Mouse (Mus musculus) midbrain, embryonic 14.5 days (tissue): ENCODE results near the gene Vezt. TPM values are rescaled to one million over a fixed set of nuclear protein-coding genes. Genes with fewer than 3 reads are reported as not detected.

ENCODE experiments used
- ATAC-seq: fragments of 200-750 bp; cut with Nextera tagmentation; 2 replicates; pipeline ENCODE4 v1.8.0; 2017; ENCODE audit warnings: moderate number of reproducible peaks, moderate library complexity; ENCODE audit not compliant: low FRiP score, low TSS enrichment
- DNase-seq: peaks from one replicate; pipeline ENCODE4 v3.0.0-alpha.2; 2015
- H3K27ac ChIP-seq: fragments of 300-500 bp; sonication (generic); replicated peaks from 2 replicates; pipeline ENCODE4 v1.5.1; 2014; ENCODE audit warnings: mild to moderate bottlenecking, low read depth, low read length, moderate library complexity
- H3K27me3 ChIP-seq: fragments of 300-500 bp; sonication (generic); 2 replicates; pipeline ENCODE4 v1.6.1; 2014; ENCODE audit warnings: low read length, control low read depth, mixed read lengths; ENCODE audit not compliant: control insufficient read depth, insufficient read depth
- H3K36me3 ChIP-seq: fragments of 300-500 bp; sonication (generic); 2 replicates; pipeline ENCODE4 v1.6.1; 2014; ENCODE audit warnings: low read length, control low read depth; ENCODE audit not compliant: control insufficient read depth, insufficient read depth
- H3K4me1 ChIP-seq: fragments of 300-500 bp; sonication (generic); 2 replicates; pipeline ENCODE4 v1.6.1; 2014; ENCODE audit warnings: mild to moderate bottlenecking, antibody characterized with exemption, low read length, control low read depth; ENCODE audit not compliant: control insufficient read depth, insufficient read depth
- H3K4me2 ChIP-seq: fragments of 300-500 bp; sonication (generic); 2 replicates; pipeline ENCODE4 v1.6.1; 2014; ENCODE audit warnings: mild to moderate bottlenecking, low read length, moderate library complexity
- H3K4me3 ChIP-seq: fragments of 300-500 bp; sonication (generic); replicated peaks from 2 replicates; pipeline ENCODE4 v1.5.1; 2014; ENCODE audit warnings: low read depth, low read length
- H3K9ac ChIP-seq: fragments of 300-500 bp; sonication (generic); replicated peaks from 2 replicates; pipeline ENCODE4 v1.6.1; 2014; ENCODE audit warnings: mild to moderate bottlenecking, low read length, moderate library complexity
- H3K9me3 ChIP-seq: fragments of 300-500 bp; sonication (generic); 2 replicates; pipeline ENCODE4 v1.6.1; 2016; ENCODE audit warnings: low read length, control low read depth, mixed read lengths; ENCODE audit not compliant: control insufficient read depth
- whole genome bisulfite sequencing: fragments of 180-500 bp; shearing (Covaris S2); extraction: QIAGEN DNeasy Blood & Tissue Kit; methylation state at CpG from one replicate; pipeline ENCODE4 v1.1.7; 2014; 5-methylcytosine and 5-hydroxymethylcytosine counted together
- polyA plus RNA-seq: library from polyadenylated mRNA; unstranded; fragments of >200 nt; fragmentation: Nextera tagmentation; extraction: Ambion mirVana; gene quantifications from 2 replicates; pipeline ENCODE4 v1.2.1, GENCODE M21; 2014

The Vezt gene
- polyA plus RNA-seq, 1 experiment from 2014 or later: 74.8 TPM

- Histone ChIP-seq H3K4me2 (no peak overlapping the region), H3K36me3 (peaks cover 6% of the 10 kb centered on the region; the same call in 1 of the 2 replicates), H3K4me3 (no peak overlapping the region), H3K9me3 (no peaks in the 10 kb centered on the region), H3K9ac (no peak overlapping the region), H3K27me3 (no peaks in the 10 kb centered on the region), H3K27ac (no peak overlapping the region), H3K4me1 (no peaks in the 10 kb centered on the region)
- 92% methylated on average over 13 of the region's 13 CpGs for WGBS
- ATAC-seq (no peak), DNase-seq (no peak)
Measured at GRCm38 (mm10) chr10:94045301-94045700, 9.7 kb upstream of the Vezt start.

- H3K9ac ChIP-seq: no peak overlapping the region
- ATAC-seq (no peak), DNase-seq (no peak)
- peaks cover 6% of the 10 kb centered on the region; the same call in 1 of the 2 replicates for H3K36me3 ChIP-seq
- H3K27ac ChIP-seq: no peak overlapping the region
- 12% methylated on average over 10 of the region's 10 CpGs for WGBS
- H3K4me2 ChIP-seq: no peak overlapping the region
- H3K9me3 ChIP-seq: no peaks in the 10 kb centered on the region
- H3K4me1 ChIP-seq: no peaks in the 10 kb centered on the region
- no peak overlapping the region for H3K4me3 ChIP-seq
- H3K27me3 ChIP-seq: no peaks in the 10 kb centered on the region
Measured at GRCm38 (mm10) chr10:94043908-94044307, 8.3 kb upstream of the Vezt start.

DNA sequence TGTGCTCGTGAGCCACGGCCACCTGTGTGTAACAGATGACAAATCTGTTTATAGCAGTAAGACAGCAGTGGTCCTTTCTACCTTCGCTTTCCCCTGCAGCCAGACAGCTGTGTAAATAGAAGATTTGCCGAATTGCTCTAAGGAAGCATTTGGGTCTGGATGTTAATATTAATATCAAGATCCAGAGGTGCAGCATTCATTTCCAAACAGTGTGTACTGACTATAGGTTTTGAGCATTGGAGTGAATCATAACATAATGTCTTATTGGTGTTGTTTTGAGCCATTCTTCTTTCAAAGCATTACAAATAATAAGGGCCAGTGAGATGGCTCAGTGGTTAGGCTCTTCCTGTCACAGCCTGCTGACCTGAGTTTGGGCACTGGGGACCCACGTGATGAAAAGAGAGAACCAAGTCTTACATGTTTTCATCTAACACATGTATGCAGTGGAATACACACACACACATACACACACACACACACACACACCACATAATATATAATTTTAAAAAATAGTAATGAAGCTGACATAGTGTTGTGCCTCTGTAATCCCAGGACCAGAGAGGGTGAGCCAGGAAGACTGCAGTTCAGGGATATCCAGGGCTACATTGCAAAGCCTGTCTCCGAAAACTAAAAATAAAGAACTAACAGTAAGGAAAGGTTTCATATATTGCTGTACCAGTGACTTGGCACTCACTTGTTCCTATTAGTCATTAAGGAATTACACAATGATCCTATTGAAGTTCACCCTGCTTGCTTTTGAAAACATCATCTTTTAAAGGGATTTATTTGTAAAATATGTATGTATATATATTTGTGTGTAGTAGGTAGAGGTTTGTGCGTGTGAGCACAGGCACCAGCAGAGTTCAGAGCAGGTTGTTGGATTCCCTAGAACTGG is 3.0 kb upstream of the Vezt start:
- DNase-seq (no peak), ATAC-seq (no peak)
- H3K4me1 ChIP-seq: peaks cover 10% of the 10 kb centered on the region
- H3K9me3 ChIP-seq: no peaks in the 10 kb centered on the region
- H3K27me3 ChIP-seq: no peaks in the 10 kb centered on the region
- no peaks in the 10 kb centered on the region for H3K36me3 ChIP-seq
- WGBS: 67% methylated on average over 7 of the region's 7 CpGs
- H3K9ac ChIP-seq: no peak overlapping the region
- no peak overlapping the region for H3K27ac ChIP-seq
- H3K4me2 ChIP-seq: no peak overlapping the region
- no peak overlapping the region for H3K4me3 ChIP-seq

DNA sequence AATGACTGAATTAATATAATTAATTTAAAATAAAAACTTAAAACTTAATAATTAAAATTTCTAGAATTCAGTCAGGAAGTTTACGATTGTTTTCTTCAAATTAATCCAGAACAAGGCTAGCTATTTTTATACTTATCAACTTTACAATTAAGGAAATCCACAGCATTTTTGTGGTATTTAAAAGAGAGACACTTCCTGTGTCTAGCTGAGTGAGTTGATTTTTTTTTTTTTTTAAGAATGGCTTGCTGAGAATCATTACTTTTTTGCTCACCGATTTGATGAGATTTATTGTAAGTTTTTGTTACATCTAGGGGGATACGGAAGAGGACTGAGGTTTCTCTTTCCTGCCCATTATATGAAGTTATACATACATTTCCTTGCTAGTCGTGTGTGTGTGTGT is 2.0 kb upstream of the Vezt start:
- Histone ChIP-seq H3K4me2 (no peak overlapping the region), H3K9ac (no peak overlapping the region), H3K4me1 (peaks cover 18% of the 10 kb centered on the region), H3K36me3 (no peaks in the 10 kb centered on the region), H3K27me3 (no peaks in the 10 kb centered on the region), H3K9me3 (no peaks in the 10 kb centered on the region), H3K27ac (no peak overlapping the region), H3K4me3 (no peak overlapping the region)
- no peak for DNase-seq
- no peak for ATAC-seq
- WGBS: 76% methylated on average over 4 of the region's 4 CpGs

DNA sequence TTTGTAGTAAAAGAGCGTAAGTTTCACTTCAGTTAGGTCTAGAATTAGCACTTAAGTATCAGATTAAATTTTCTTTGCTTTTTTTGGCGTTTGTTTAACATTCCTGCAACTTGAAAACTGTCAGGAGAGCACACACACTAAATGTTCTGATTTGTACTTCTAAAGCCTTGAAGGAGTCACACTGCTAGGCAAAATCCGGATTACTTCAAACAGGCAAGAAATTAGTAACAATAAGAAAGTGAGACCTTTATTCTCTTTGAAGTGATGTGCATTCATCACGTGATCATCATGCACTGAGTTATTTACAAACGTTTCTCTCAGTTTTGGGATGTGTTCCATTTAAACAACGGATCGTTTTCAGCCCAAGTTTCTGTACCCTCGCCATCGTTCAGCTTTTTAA is 1.6 kb upstream of the Vezt start:
- H3K27me3 ChIP-seq: no peaks in the 10 kb centered on the region
- DNase-seq: no peak
- no peak overlapping the region for H3K9ac ChIP-seq
- peak overlapping the region; percentile 76 for H3K4me2 ChIP-seq
- peaks cover 18% of the 10 kb centered on the region for H3K4me1 ChIP-seq
- no peaks in the 10 kb centered on the region for H3K36me3 ChIP-seq
- 30% methylated on average over 9 of the region's 9 CpGs for WGBS
- no peak for ATAC-seq
- H3K27ac ChIP-seq: no peak overlapping the region
- H3K9me3 ChIP-seq: no peaks in the 10 kb centered on the region
- 0 out of 2 replicates have a peak overlapping the region, but pooled peaks have one; percentile 67 for H3K4me3 ChIP-seq

DNA sequence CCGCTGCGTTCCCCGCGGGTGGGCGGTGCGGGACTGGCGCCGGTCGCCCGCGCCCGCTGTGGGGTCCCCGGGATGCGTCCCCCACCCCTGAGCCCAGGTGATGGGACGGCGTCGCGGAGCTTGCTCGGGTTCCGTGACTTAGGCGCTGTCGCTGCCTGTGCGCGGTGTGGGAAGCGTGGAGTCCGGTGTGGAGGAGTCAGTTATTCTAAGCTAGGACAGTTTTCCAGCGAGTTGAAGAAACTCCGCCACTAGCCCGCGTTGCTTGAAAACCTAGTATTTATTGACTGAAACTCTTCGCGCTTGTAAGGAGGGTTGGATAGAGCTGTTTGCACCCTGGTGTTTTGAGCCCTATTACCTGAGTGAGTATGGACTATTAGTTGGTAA is 750 bp upstream of the Vezt start:
- Histone ChIP-seq H3K27ac (peak overlapping the region; percentile 66), H3K4me2 (peak overlapping the region; percentile 76), H3K4me3 (peak overlapping the region; percentile 67), H3K4me1 (peaks cover 18% of the 10 kb centered on the region), H3K9ac (peak overlapping the region; percentile 70), H3K9me3 (no peaks in the 10 kb centered on the region), H3K36me3 (no peaks in the 10 kb centered on the region), H3K27me3 (no peaks in the 10 kb centered on the region)
- no peak for DNase-seq
- peak; percentile 39 for ATAC-seq
- under 1% methylated on average over 32 of the region's 32 CpGs for WGBS

DNA sequence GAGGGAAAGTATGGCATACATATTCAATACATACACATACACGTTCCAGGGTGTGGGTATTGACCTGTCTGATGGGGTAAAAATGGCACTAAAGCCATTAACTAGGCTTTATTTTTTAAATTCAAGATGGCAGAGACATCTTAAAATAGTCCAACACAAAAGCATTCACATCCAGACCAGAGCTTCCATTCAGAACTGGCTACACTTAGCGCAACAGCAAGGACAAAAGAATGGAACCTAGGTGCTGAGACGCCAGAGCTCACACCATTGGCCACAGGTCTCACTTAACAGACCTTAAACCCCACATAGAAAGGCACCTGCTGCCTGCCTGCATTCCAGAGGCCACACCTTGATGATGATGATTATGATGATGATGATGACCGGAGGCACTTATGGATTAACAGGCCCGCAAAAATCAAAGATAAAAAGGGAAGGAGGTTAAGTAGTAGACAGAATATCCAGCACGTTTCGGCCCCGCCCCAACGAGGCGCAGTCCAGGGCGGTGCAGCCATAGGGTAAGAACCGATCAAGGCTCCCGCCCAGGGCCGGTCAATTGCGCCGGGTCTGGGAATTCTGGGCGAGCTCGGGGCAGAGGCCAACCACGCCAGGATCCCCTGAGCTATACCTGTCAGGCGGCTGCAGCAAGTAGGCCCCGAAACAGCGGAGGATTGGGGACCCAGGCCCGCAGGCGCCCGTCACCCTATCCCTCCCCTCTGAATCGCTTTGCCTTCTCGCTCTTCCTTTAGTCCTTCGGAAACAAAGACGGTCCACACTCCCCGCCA is 550 bp downstream of the Vezt start:
- peak; percentile 75 for DNase-seq

GRCm38 (mm10) chr10:94031164-94031563 is 4.5 kb downstream of the Vezt start:
- Histone ChIP-seq H3K27ac (no peak overlapping the region), H3K36me3 (peaks cover 26% of the 10 kb centered on the region), H3K9ac (no peak overlapping the region), H3K9me3 (no peaks in the 10 kb centered on the region), H3K27me3 (no peaks in the 10 kb centered on the region), H3K4me3 (no peak overlapping the region), H3K4me2 (no peak overlapping the region), H3K4me1 (peaks cover 18% of the 10 kb centered on the region)
- 94% methylated on average over 6 of the region's 6 CpGs for WGBS
- DNase-seq (no peak), ATAC-seq (no peak)

More for the DNA sequence above, 550 bp downstream of the Vezt start:
- ATAC-seq: peak; percentile 74
- Histone ChIP-seq H3K4me1 (peaks cover 18% of the 10 kb centered on the region), H3K4me2 (peak overlapping the region; percentile 69), H3K27ac (peak overlapping the region; percentile 81), H3K4me3 (peak overlapping the region; percentile 67), H3K27me3 (no peaks in the 10 kb centered on the region), H3K9ac (peak overlapping the region; percentile 74), H3K36me3 (peaks cover 8% of the 10 kb centered on the region), H3K9me3 (no peaks in the 10 kb centered on the region)
- WGBS: under 1% methylated on average over 30 of the region's 30 CpGs
